Mouse (Mus musculus) layer of hippocampus, adult 2 months (tissue): Measurements from ENCODE around the gene Tbc1d16. TPM values are rescaled to one million over a fixed set of nuclear protein-coding genes. Genes with fewer than 3 reads are reported as not detected.

ENCODE experiments used
- DNase-seq, 2 experiments: peaks; one replicate each; pipeline ENCODE4 v3.0.0; 2022; ENCODE audit warnings: low spot score in 2 of 2
- H3K27ac ChIP-seq: fragments of 200-600 bp; 2 replicates; pipeline ENCODE4 v1.8.1; 2022
- H3K4me3 ChIP-seq: fragments of 200-600 bp; 2 replicates; pipeline ENCODE4 v1.8.1; 2022; ENCODE audit warnings: mild to moderate bottlenecking
- CTCF ChIP-seq: fragments of 200-600 bp; conservative IDR thresholded peaks from 2 replicates; pipeline ENCODE4 v1.8.1; 2022; ENCODE audit warnings: antibody characterized with exemption, mild to moderate bottlenecking, moderate library complexity
- microRNA-seq, 2 experiments: library from miRNA; unstranded; fragments of <30 nt; microRNA quantifications; one replicate each; pipeline ENCODE4 v1.2.0; 2021
- total RNA-seq, 2 experiments: library from RNA; stranded (reverse); gene quantifications; 2 replicates each; pipeline ENCODE4 v1.2.3; 2021

Gene Tbc1d16
- total RNA-seq, 2 experiments from 2014 or later: 44.0 to 44.1 TPM

GRCm38 (mm10) chr11:119093322-119093721 lies 135.0 kb downstream of the Tbc1d16 start:
- no peak overlapping the region for H3K4me3 ChIP-seq
- TF ChIP-seq CTCF: no peak
- DNase-seq: no peak
- H3K27ac ChIP-seq: no peak overlapping the region

Small RNA genes lying within 50 kb of the gene (microRNA-seq; reads per million reads assigned to microRNA genes)
- 5.3 to 6.4 reads per million in 2 experiments for gene Mir6934

Other genes starting within 250 kb of the Tbc1d16 start
- gene Enpp7, start 240.3 kb downstream of the Tbc1d16 start, total RNA-seq: not detected
- 1 to 10 TPM; 2.9 to 3.1 TPM for gene Cbx2, start 205.5 kb downstream of the Tbc1d16 start, total RNA-seq
- 10 to 100 TPM; 10.2 to 11.3 TPM for gene Cbx8, start 187.5 kb downstream of the Tbc1d16 start, total RNA-seq
- 10 to 100 TPM; 53.7 to 60.4 TPM for gene Cbx4, start 142.3 kb downstream of the Tbc1d16 start, total RNA-seq
- 1 to 10 TPM; 2.8 to 4.1 TPM for gene Ccdc40, start 73 bp upstream of the Tbc1d16 start, total RNA-seq
- 100 to 1,000 TPM; 323 to 324 TPM for gene Gaa, start 39.4 kb upstream of the Tbc1d16 start, total RNA-seq
- gene Eif4a3, start 71.6 kb upstream of the Tbc1d16 start, total RNA-seq: 10 to 100 TPM; 90.8 to 92.2 TPM
- gene Card14, start 79.3 kb upstream of the Tbc1d16 start, total RNA-seq: 1 to 10 TPM in 1 of 2 experiments, under 1 TPM in 1; 0.77 to 1.0 TPM
- gene Sgsh, start 127.0 kb upstream of the Tbc1d16 start, total RNA-seq: 1 to 10 TPM; 5.0 to 6.3 TPM
- gene Slc26a11, start 127.1 kb upstream of the Tbc1d16 start, total RNA-seq: 1 to 10 TPM; 4.9 to 6.7 TPM
- gene Rnf213, start 164.6 kb upstream of the Tbc1d16 start, total RNA-seq: 1 to 10 TPM; 3.1 to 4.1 TPM